Mouse (Mus musculus): Measurements from ENCODE around the gene Mocs2. TPM values are rescaled to one million over a fixed set of nuclear protein-coding genes. Genes with fewer than 3 reads are reported as not detected.

Mocs2 gene
- polyA plus RNA-seq (2015; fragmentation: Nextera tagmentation; extraction: Ambion mirVana), result 103 and 110 TPM in 2 replicates

- H3K27ac ChIP-seq (replicated peaks), result no peak within 1 kb of the TSS
- ATAC-seq (replicated peaks), result peak; percentile 99
- H3K27me3 ChIP-seq, result no peaks in the 10 kb centered on the region
- 2% methylated on average over 39 of the region's 39 CpGs for WGBS
- peak within 1 kb of the TSS; percentile 62 for H3K4me3 ChIP-seq
- peak within 1 kb of the TSS; percentile 69 for H3K4me2 ChIP-seq (replicated peaks)
- H3K9me3 ChIP-seq, result no peaks in the 10 kb centered on the region
- H3K36me3 ChIP-seq, result no peaks in the 10 kb centered on the region
- peaks cover 16% of the 10 kb centered on the region for H3K4me1 ChIP-seq
- peak within 1 kb of the TSS; percentile 64 for H3K9ac ChIP-seq (replicated peaks)
Observed at GRCm38 (mm10) chr13:114817751-114818360, at the start of gene Mocs2. Mocs2 (plus strand) TSS chr13:114818236.

DNA sequence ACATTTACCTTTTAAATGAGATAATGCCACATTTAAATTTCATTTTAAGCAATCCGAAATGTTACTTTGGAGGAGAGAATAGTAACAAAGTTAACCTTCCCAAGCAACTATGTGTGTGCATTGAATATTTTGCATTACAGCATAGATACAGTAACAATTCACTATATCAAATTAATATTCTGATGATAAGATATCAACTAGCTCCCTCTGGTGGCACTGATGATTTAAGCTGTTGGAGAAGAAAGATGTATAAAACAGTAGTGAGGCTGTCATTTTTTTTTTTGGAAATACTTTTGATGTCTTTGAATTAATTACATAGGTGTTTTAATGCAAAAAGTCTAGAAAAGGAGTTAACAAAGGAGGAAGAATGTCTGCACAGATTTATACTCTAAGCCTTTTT lies 26.5 kb upstream of the Mocs2 start:
- 83% methylated on average over 1 of the region's 1 CpGs for WGBS
- no peak overlapping the region for H3K4me3 ChIP-seq
- H3K27me3 ChIP-seq, result no peaks in the 10 kb centered on the region
- no peaks in the 10 kb centered on the region for H3K9me3 ChIP-seq
- no peak overlapping the region for H3K9ac ChIP-seq (replicated peaks)
- H3K4me2 ChIP-seq (replicated peaks), result no peak overlapping the region
- ATAC-seq (replicated peaks), result no peak
- no peak overlapping the region for H3K27ac ChIP-seq (replicated peaks)
- H3K36me3 ChIP-seq, result no peaks in the 10 kb centered on the region
- H3K4me1 ChIP-seq, result no peaks in the 10 kb centered on the region

GRCm38 (mm10) chr13:114793250-114794030 lies 24.6 kb upstream of the Mocs2 start:
- WGBS, result 34% methylated on average over 6 of the region's 6 CpGs
- Histone ChIP-seq H3K27me3 (no peaks in the 10 kb centered on the region), H3K36me3 (no peaks in the 10 kb centered on the region), H3K9ac (replicated peaks) (no peak overlapping the region), H3K4me3 (no peak overlapping the region), H3K27ac (replicated peaks) (no peak overlapping the region), H3K4me2 (replicated peaks) (no peak overlapping the region), H3K4me1 (no peaks in the 10 kb centered on the region), H3K9me3 (no peaks in the 10 kb centered on the region)
- peak; percentile 73 for ATAC-seq (replicated peaks)

GRCm38 (mm10) chr13:114801857-114802256 lies 16.2 kb upstream of the Mocs2 start:
- Histone ChIP-seq H3K9me3 (no peaks in the 10 kb centered on the region), H3K4me3 (no peak overlapping the region), H3K9ac (replicated peaks) (no peak overlapping the region), H3K4me2 (replicated peaks) (no peak overlapping the region), H3K27me3 (no peaks in the 10 kb centered on the region), H3K27ac (replicated peaks) (no peak overlapping the region), H3K4me1 (no peaks in the 10 kb centered on the region), H3K36me3 (no peaks in the 10 kb centered on the region)
- WGBS, result 61% methylated on average over 3 of the region's 3 CpGs
- ATAC-seq (replicated peaks), result no peak

DNA sequence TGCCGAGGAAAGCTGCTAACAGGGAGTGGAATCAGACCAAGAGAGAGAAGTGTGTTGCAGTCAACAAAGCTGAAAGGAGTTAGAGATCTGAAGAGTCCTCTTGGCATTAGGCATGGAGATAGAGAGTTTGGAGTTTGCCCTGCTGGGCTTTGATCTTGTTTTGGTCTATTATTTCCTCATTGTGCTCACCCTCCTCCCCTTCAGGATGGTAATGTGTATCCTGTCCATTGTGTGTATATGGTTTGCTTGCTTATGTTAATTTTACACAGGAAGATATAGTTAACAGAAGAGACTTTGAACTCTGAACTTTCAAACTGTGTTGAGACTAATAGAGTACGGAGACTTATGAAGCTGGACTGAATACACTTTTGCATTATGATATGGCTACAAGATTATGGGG lies 15.1 kb upstream of the Mocs2 start:
- H3K4me3 ChIP-seq, result no peak overlapping the region
- H3K27me3 ChIP-seq, result no peaks in the 10 kb centered on the region
- H3K4me1 ChIP-seq, result no peaks in the 10 kb centered on the region
- WGBS, result 85% methylated on average over 2 of the region's 2 CpGs
- H3K36me3 ChIP-seq, result no peaks in the 10 kb centered on the region
- no peak overlapping the region for H3K27ac ChIP-seq (replicated peaks)
- no peak for ATAC-seq (replicated peaks)
- no peaks in the 10 kb centered on the region for H3K9me3 ChIP-seq
- no peak overlapping the region for H3K9ac ChIP-seq (replicated peaks)
- no peak overlapping the region for H3K4me2 ChIP-seq (replicated peaks)

GRCm38 (mm10) chr13:114809624-114810210 lies 8.3 kb upstream of the Mocs2 start:
- H3K9ac ChIP-seq (replicated peaks), result no peak overlapping the region
- no peaks in the 10 kb centered on the region for H3K9me3 ChIP-seq
- no peaks in the 10 kb centered on the region for H3K4me1 ChIP-seq
- no peak for ATAC-seq (replicated peaks)
- no peaks in the 10 kb centered on the region for H3K36me3 ChIP-seq
- no peak overlapping the region for H3K4me2 ChIP-seq (replicated peaks)
- no peaks in the 10 kb centered on the region for H3K27me3 ChIP-seq
- WGBS, result 90% methylated on average over 5 of the region's 5 CpGs
- H3K27ac ChIP-seq (replicated peaks), result no peak overlapping the region
- no peak overlapping the region for H3K4me3 ChIP-seq

DNA sequence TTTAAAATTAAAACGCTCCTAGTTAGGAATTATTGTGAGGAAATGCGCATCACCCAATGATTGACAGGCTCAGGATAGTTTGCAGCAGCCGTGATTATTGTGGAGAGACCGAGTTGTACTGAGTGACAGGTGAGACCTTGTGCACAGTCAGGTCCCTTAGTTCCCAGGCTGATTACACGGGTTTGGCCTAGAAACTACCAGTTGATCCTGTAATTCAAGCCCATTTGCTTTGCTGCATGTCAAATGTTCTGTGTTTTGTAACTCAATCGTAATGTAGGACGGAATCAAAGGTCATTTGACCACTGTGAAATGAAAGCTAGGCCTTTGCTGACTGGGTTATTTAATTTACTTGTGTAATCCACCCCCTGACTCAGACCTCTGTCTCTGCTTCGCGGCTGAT lies 477 bp downstream of the Mocs2 start:
- 28% methylated on average over 9 of the region's 9 CpGs for WGBS
- Histone ChIP-seq H3K36me3 (no peaks in the 10 kb centered on the region), H3K4me1 (peaks cover 16% of the 10 kb centered on the region), H3K27me3 (no peaks in the 10 kb centered on the region), H3K9ac (replicated peaks) (peak overlapping the region; percentile 64), H3K27ac (replicated peaks) (no peak overlapping the region), H3K9me3 (no peaks in the 10 kb centered on the region), H3K4me2 (replicated peaks) (peak overlapping the region; percentile 69), H3K4me3 (peak overlapping the region; percentile 62)
- ATAC-seq (replicated peaks), result peak; percentile 77

GRCm38 (mm10) chr13:114822871-114823270 lies 4.8 kb downstream of the Mocs2 start:
- Histone ChIP-seq H3K27ac (replicated peaks) (no peak overlapping the region), H3K27me3 (no peaks in the 10 kb centered on the region), H3K4me2 (replicated peaks) (no peak overlapping the region), H3K36me3 (peaks cover 20% of the 10 kb centered on the region; the same call in 1 of the 2 replicates), H3K9me3 (no peaks in the 10 kb centered on the region), H3K9ac (replicated peaks) (no peak overlapping the region), H3K4me3 (no peak overlapping the region), H3K4me1 (peaks cover 11% of the 10 kb centered on the region)
- ATAC-seq (replicated peaks), result no peak
- WGBS, result 97% methylated on average over 2 of the region's 2 CpGs

DNA sequence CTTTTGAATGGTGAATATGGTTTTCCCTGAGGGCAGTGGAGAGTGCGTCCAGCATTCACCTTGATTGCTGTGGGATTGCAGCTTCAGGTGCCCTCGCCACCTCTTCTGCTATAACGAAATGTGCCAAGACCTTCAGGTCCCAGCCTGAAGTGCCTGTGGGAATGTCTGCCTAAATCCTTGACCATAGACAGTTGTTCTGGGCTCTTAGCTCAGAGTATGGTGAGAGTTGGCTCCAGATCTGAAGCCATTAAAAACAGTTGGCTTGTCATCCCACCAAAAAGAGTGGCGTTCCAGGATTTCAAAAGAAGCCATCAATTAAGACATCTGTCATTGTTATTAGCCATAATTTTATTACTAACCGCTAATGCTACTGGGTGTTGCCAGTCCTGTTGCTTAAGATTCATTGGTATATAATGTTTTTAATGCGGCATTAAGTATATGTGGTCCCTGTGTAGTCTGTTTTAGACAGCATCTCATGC lies 7.4 kb downstream of the Mocs2 start:
- Histone ChIP-seq H3K36me3 (peaks cover 30% of the 10 kb centered on the region; the same call in 1 of the 2 replicates), H3K4me2 (replicated peaks) (no peak overlapping the region), H3K27ac (replicated peaks) (no peak overlapping the region), H3K4me3 (no peak overlapping the region), H3K4me1 (no peaks in the 10 kb centered on the region), H3K9ac (replicated peaks) (no peak overlapping the region), H3K27me3 (no peaks in the 10 kb centered on the region), H3K9me3 (no peaks in the 10 kb centered on the region)
- ATAC-seq (replicated peaks), result no peak
- 82% methylated on average over 6 of the region's 6 CpGs for WGBS

DNA sequence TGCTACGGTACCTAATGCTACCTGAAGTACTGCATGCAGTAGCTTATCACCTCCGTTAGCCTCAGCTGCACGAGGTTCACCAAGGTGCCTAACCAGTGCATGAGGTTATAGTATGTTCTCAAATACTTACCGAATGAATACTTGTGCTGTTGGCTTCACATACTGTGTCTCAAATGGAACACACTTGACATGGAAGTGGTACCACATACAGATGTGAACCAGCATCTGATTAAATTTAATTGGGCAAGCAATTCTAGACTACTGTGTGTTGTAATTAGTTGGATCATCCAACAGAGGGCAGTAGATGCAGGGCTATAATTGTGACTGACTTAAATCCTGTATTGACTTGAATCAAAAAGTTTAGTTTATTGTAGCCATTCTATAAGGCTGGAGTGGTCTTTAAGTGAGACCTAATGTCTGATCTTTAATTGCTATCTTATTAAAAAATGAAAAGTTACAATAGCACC lies 13.4 kb downstream of the Mocs2 start:
- H3K9ac ChIP-seq (replicated peaks), result no peak overlapping the region
- no peak overlapping the region for H3K4me2 ChIP-seq (replicated peaks)
- no peak overlapping the region for H3K27ac ChIP-seq (replicated peaks)
- H3K27me3 ChIP-seq, result no peaks in the 10 kb centered on the region
- peaks cover 34% of the 10 kb centered on the region for H3K36me3 ChIP-seq
- ATAC-seq (replicated peaks), result peak; percentile 53; the same call in 1 of the 2 replicates
- H3K4me1 ChIP-seq, result no peaks in the 10 kb centered on the region
- H3K9me3 ChIP-seq, result no peaks in the 10 kb centered on the region
- 83% methylated on average over 4 of the region's 4 CpGs for WGBS
- H3K4me3 ChIP-seq, result no peak overlapping the region

- Histone ChIP-seq H3K27ac (replicated peaks) (no peak overlapping the region), H3K4me1 (no peaks in the 10 kb centered on the region), H3K27me3 (no peaks in the 10 kb centered on the region), H3K4me2 (replicated peaks) (no peak overlapping the region), H3K9me3 (no peaks in the 10 kb centered on the region), H3K4me3 (no peak overlapping the region), H3K36me3 (peaks cover 22% of the 10 kb centered on the region), H3K9ac (replicated peaks) (no peak overlapping the region)
- no peak for ATAC-seq (replicated peaks)
- WGBS, result 54% methylated on average over 5 of the region's 5 CpGs
Observed at GRCm38 (mm10) chr13:114832761-114833160, 14.7 kb downstream of the Mocs2 start.

- Histone ChIP-seq H3K4me3 (no peak overlapping the region), H3K27me3 (no peaks in the 10 kb centered on the region), H3K27ac (replicated peaks) (no peak overlapping the region), H3K9ac (replicated peaks) (no peak overlapping the region), H3K4me2 (replicated peaks) (no peak overlapping the region), H3K9me3 (no peaks in the 10 kb centered on the region), H3K36me3 (peaks cover 20% of the 10 kb centered on the region), H3K4me1 (peaks cover 5% of the 10 kb centered on the region)
- WGBS, result 90% methylated on average over 4 of the region's 4 CpGs
- ATAC-seq (replicated peaks), result no peak
Observed at GRCm38 (mm10) chr13:114833351-114833750, 15.3 kb downstream of the Mocs2 start.

All from forebrain, embryonic 15.5 days (tissue).